Mouse (Mus musculus) lung, postnatal 0 days (tissue): Measurements from ENCODE around the gene Gpatch2l. TPM values are rescaled to one million over a fixed set of nuclear protein-coding genes. Genes with fewer than 3 reads are reported as not detected.

Source experiments
- ATAC-seq: fragments of 200-750 bp; cut with Nextera tagmentation; 2 replicates; pipeline ENCODE4 v1.8.0; 2017; ENCODE audit warnings: moderate library complexity
- DNase-seq: peaks from one replicate; pipeline ENCODE4 v3.0.0-alpha.2; 2016; ENCODE audit warnings: low spot score
- H3K27ac ChIP-seq: fragments of 300-500 bp; sonication (generic); 2 replicates; pipeline ENCODE4 v1.5.1; 2014; ENCODE audit warnings: antibody characterized with exemption, mild to moderate bottlenecking, low read length, mixed read lengths
- H3K27me3 ChIP-seq: fragments of 300-500 bp; sonication (generic); replicated peaks from 2 replicates; pipeline ENCODE4 v1.6.1; 2014; ENCODE audit warnings: low read length, mixed read lengths; ENCODE audit not compliant: insufficient read depth
- H3K36me3 ChIP-seq: fragments of 300-500 bp; sonication (generic); 2 replicates; pipeline ENCODE4 v1.6.1; 2014; ENCODE audit warnings: low read length, mixed read lengths; ENCODE audit not compliant: insufficient read depth
- H3K4me1 ChIP-seq: fragments of 300-500 bp; sonication (generic); 2 replicates; pipeline ENCODE4 v1.6.1; 2014; ENCODE audit warnings: antibody characterized with exemption, low read depth, low read length, mixed read lengths; ENCODE audit not compliant: insufficient read depth
- H3K4me2 ChIP-seq: fragments of 300-500 bp; sonication (generic); replicated peaks from 2 replicates; pipeline ENCODE4 v1.6.1; 2014; ENCODE audit warnings: low read depth, mild to moderate bottlenecking, low read length, moderate library complexity, mixed read lengths
- H3K4me3 ChIP-seq: fragments of 300-500 bp; sonication (generic); 2 replicates; pipeline ENCODE4 v1.5.1; 2014; ENCODE audit warnings: low read depth, low read length
- H3K9ac ChIP-seq: fragments of 300-500 bp; sonication (generic); replicated peaks from 2 replicates; pipeline ENCODE4 v1.6.1; 2014; ENCODE audit warnings: low read depth, mild to moderate bottlenecking
- H3K9me3 ChIP-seq: fragments of 300-500 bp; sonication (generic); 2 replicates; pipeline ENCODE4 v1.6.1; 2016; ENCODE audit warnings: low read length, mixed read lengths
- CTCF ChIP-seq: IDR thresholded peaks from 2 replicates; pipeline ENCODE4 v1.5.1; 2016; ENCODE audit warnings: antibody characterized with exemption, mild to moderate bottlenecking
- EP300 ChIP-seq: IDR thresholded peaks from 2 replicates; pipeline ENCODE4 v1.6.1; 2016; ENCODE audit warnings: antibody characterized with exemption, mild to moderate bottlenecking, control low read depth
- WGBS: fragments of 180-500 bp; shearing (Covaris S2); extraction: QIAGEN DNeasy Blood & Tissue Kit; methylation state at CpG from one replicate; pipeline ENCODE4 v1.1.7; 2014; 5-methylcytosine and 5-hydroxymethylcytosine counted together
- polyA plus RNA-seq: library from polyadenylated mRNA; unstranded; fragments of >200 nt; fragmentation: Nextera tagmentation; extraction: Ambion mirVana; gene quantifications from 2 replicates; pipeline ENCODE4 v1.2.1, GENCODE M21; 2015

Gene Gpatch2l
- 10.0 and 11.6 TPM in 2 replicates for polyA plus RNA-seq

DNA sequence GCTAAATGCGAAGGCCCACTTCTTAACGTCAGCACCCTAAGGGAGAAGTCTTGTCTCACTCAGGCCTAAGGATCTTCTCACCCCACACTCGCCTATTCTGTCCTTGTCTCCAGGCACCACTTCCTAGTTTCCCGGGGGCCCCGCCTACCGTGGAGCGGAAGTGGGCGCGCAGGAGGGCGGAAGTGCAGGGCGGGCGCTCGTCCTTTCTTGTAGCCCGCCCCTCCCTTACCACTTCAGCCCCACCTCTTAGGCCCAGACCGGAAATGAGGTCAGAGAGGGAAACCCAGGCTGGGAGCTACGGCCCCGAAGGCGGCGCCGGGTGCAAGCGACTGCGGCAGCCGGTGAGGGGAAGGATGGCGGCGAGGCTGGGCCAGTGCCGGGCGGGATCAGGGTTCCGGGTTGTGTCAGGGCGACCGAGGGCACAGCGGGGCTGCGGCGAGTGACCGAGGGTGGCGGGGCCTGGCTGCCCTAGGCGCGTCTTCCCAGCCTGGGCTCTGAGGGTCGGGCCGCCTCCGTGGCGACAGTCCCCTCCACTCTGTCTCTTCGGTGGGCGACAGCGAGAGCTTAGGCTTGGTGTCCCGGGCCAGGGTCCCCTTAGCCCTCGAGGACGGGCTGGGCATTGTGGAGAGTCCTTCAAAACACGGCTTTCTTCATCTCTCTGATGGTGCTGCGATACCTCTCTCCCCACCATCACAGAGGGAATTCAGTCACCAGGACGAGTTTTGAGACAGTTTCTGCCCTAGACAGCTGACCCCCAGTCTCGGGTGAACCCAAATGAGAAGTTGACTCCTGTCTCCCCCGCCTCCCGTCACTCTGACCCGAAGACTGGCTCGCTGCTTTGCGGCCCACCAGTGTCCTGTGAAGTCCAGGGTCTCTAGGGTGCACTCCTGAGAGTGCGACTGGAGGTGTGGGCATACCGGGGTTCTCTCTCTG is at the start of gene Gpatch2l:
Gene Gpatch2l (plus strand): TSS at position 255 of the 933 bp plus-strand sequence.
- Histone ChIP-seq H3K9me3 (no peaks in the 10 kb centered on the region), H3K4me1 (peaks cover 7% of the 10 kb centered on the region; the same call in 1 of the 2 replicates), H3K27me3 (no peaks in the 10 kb centered on the region), H3K27ac (peak within 1 kb of the TSS; percentile 86), H3K36me3 (no peaks in the 10 kb centered on the region), H3K4me2 (peak within 1 kb of the TSS; percentile 85), H3K4me3 (peak within 1 kb of the TSS; percentile 78), H3K9ac (peak within 1 kb of the TSS; percentile 87)
- peak; percentile 99 for DNase-seq
- ATAC-seq = peak; percentile 100
- no peak for TF ChIP-seq CTCF
- peak; percentile 62 for TF ChIP-seq EP300
- 2% methylated on average over 58 of the region's 58 CpGs for WGBS

DNA sequence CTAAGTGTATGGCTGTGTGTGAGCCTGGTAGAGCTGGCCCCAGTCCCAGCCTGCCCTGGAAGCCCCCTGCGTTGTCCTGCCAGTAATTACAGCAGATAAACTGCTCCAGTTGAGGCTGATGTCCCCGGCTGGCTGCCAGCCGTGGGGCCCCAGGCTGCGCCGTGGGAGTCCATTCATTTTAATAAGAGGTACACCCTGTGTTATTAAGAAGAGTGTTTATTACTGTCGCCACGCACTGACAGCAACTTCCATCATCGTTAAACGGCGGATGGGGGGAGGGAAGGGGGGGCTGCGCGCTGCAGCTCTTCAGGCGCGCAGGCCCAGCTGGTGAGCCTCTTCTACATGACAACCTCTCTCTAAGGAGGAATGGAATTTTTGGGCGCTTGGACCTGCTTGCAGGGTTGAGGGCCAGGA is 49.6 kb upstream of the Gpatch2l start:
- Histone ChIP-seq H3K27me3 (no peaks in the 10 kb centered on the region), H3K9me3 (no peaks in the 10 kb centered on the region), H3K4me2 (no peak overlapping the region), H3K4me1 (no peaks in the 10 kb centered on the region; the same call in 1 of the 2 replicates), H3K4me3 (no peak overlapping the region), H3K36me3 (no peaks in the 10 kb centered on the region), H3K9ac (no peak overlapping the region), H3K27ac (no peak overlapping the region)
- ATAC-seq (no peak), DNase-seq (no peak)
- WGBS = 50% methylated on average over 15 of the region's 15 CpGs
- TF ChIP-seq EP300 (no peak), CTCF (no peak)

DNA sequence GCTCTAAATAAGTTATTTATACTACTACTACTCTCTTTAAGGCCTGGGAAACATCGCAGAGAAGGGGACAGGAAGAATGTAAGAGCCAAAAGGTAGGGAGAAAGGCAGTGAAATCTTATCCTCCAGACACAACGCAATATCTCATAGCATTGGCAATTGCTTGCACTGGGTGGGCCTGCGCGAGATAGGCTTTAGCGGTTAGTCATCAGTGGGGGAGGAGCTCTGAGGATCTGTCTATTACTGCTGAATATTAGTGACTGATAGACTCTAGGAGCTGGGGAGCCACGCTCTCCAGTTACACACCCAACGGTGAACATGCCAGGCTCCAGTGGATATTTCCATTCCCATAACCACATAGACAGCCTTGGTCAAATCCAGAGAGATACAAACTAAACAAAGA is 44.7 kb upstream of the Gpatch2l start:
- Histone ChIP-seq H3K4me3 (no peak overlapping the region), H3K9me3 (no peaks in the 10 kb centered on the region), H3K27ac (no peak overlapping the region), H3K36me3 (no peaks in the 10 kb centered on the region), H3K4me2 (no peak overlapping the region), H3K9ac (no peak overlapping the region), H3K4me1 (no peaks in the 10 kb centered on the region), H3K27me3 (no peaks in the 10 kb centered on the region)
- no peak for DNase-seq
- 88% methylated on average over 7 of the region's 7 CpGs for WGBS
- TF ChIP-seq EP300 (no peak), CTCF (no peak)
- no peak for ATAC-seq

DNA sequence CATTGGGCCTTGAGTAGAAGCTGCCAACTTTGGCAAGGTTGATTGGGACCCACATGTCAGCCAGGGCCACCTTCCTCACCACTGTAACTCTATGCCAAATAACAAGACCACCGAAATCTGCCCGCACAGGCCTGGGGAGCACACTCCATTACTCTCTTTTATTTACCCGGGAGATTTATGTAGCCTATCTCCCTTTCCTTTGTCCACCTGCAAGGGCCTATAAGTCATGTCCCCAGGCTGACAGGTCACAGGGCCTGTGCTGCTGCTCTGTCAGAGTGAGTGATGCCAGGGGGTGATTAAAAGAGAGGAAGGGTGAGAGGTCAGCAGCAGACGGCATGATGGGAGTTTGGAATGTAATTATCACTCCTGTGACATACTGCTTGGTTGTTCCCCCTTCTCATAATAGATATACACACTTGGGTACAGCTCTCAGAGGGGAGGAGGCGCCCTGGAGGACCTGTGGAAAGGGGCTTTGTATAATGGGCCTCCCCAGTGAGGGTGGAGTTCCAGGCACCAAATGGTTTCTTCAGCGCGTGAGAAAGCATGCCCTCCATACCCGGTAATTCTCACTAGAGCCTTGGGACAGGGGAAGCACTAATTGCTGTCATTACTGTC is 38.1 kb upstream of the Gpatch2l start:
- Histone ChIP-seq H3K9me3 (no peaks in the 10 kb centered on the region), H3K4me3 (no peak overlapping the region), H3K9ac (no peak overlapping the region), H3K4me2 (no peak overlapping the region), H3K27ac (no peak overlapping the region), H3K27me3 (no peaks in the 10 kb centered on the region), H3K4me1 (no peaks in the 10 kb centered on the region), H3K36me3 (no peaks in the 10 kb centered on the region)
- TF ChIP-seq EP300 (no peak), CTCF (no peak)
- DNase-seq (no peak), ATAC-seq (no peak)
- 15% methylated on average over 8 of the region's 8 CpGs for WGBS

DNA sequence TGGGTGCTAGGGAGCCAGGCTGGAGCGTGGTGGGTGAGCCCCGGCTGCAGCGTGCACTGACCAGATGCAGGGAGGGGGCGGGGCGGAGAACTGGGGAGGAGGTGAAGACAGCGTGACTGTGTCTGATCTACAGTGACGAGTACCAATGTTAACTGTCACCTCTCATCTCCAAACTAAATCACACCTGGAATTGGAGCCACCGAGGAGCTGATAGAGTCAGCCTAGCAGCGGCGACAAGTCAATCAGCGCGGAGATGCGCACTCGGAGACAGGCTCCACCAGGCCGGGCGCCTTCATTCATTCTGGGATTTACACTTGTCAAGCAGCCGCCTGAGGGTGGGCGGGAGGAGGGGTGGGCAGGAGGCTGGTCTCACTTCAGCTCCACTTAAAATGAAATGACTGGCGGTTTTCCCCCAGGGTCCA is 30.5 kb upstream of the Gpatch2l start:
- DNase-seq (no peak), ATAC-seq (no peak)
- Histone ChIP-seq H3K4me3 (no peak overlapping the region), H3K36me3 (no peaks in the 10 kb centered on the region), H3K4me1 (no peaks in the 10 kb centered on the region), H3K4me2 (no peak overlapping the region), H3K9ac (no peak overlapping the region), H3K27me3 (peaks cover 29% of the 10 kb centered on the region; the same call in 1 of the 2 replicates), H3K27ac (no peak overlapping the region), H3K9me3 (no peaks in the 10 kb centered on the region)
- 4% methylated on average over 18 of the region's 19 CpGs for WGBS
- TF ChIP-seq CTCF (no peak), EP300 (no peak)
